Mouse (Mus musculus) NIH3T3 (cell line): ENCODE measurements around the gene Ccdc124.

Experiments used
- DNase-seq: peaks from one replicate; pipeline ENCODE4 v3.0.0-alpha.2; 2012; ENCODE audit warnings: low read depth

Ccdc124 gene

DNA sequence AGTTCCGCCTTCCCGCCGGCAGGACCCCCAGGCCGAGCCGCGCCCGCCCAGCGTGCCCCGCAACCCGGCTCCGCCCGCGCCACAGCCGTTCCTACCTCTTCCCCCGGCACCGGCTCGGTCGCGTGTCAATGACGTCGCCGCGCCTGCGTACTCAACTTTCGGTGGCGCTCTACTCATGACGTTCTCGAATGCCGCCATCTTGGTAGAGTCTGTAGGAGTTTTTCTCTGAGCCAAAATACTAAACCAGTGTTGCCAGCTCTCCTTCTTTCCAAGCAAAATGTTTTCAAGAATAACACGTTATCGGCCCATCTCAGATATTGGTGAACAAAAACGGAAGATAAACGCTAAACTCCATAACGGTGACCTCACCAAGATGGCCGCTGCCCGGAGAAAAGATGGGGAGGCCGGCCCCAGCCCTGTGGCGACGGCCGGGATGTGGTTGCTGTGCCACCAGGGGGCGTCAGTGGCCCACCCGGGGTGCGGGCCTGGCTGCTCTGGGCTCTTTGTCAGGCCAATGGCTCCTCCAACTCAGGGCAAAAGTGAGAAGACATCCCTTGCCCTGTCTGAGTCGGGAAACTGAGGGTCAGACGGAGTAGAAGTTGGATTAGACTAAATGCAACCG is at the start of gene Ccdc124:
Ccdc124 (minus strand) TSS at position 572 of the 622 bp plus-strand sequence.
- DNase-seq: peak; percentile 97

DNA sequence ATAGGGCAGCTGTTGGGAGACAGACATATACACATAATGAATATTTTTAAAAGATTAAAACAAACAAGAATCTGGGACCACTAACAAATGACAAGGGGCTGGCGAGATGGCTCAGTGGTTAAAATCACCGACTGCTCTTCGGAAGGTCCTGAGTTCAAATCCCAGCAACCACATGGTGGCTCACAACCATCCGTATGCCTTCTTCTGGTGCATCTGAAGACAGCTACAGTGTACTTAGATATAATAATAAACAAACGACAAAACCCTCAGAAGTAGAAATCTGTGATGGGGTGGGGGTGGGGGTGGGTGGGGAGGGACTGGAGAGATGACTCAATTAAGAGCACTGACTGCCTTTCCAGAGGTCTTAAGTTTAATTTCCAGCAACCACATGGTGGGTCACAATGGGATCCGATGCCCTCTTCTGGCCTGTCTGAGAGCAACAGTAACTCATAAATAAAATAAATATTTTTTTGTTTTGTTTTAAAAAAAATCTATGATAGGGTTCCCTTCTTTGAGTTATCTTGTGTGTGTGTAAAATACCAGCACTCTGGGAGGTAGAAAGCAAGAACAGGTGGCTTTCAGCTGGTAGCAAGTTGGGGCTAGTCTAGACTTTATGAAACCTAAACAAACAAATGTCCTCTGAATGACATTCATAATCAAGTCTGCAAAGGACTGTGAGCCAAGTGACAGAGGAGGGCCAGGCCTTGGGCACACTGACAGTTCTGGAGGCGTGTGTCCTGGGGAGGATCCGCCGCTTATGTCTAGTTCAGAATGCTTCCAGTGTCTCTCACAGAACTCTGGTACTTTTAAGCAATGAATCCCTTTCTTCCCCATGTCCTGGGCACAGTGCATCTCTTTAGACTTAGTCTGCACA is 46.6 kb upstream of the Ccdc124 start:
- peak; percentile 54 for DNase-seq

GRCm38 (mm10) chr8:70914704-70915103 is 41.0 kb upstream of the Ccdc124 start:
- DNase-seq: no peak

GRCm38 (mm10) chr8:70913523-70913922 is 39.8 kb upstream of the Ccdc124 start:
- DNase-seq: no peak

- no peak for DNase-seq
Observed at GRCm38 (mm10) chr8:70912955-70913354, 39.2 kb upstream of the Ccdc124 start.

DNA sequence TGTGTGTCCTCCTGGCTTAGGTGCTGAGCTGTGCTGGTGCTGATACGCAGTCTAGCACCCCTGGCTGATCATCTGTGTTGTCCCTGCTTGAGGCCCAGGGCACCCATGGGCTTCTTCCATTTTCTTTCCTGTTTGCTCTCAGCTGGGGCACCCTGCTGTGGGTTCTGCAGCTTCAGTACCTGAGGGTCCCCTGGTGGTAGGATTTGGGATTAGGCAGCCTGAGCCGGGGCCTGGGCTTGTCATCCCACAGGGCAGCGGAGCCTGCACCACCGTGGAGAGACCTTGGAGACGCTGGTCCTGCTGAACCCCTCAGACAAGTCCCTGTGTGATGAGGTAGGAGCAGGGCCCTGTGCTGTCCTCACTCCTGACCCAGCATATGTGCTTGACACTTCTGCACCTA is 37.9 kb upstream of the Ccdc124 start:
- DNase-seq: peak; percentile 46

DNA sequence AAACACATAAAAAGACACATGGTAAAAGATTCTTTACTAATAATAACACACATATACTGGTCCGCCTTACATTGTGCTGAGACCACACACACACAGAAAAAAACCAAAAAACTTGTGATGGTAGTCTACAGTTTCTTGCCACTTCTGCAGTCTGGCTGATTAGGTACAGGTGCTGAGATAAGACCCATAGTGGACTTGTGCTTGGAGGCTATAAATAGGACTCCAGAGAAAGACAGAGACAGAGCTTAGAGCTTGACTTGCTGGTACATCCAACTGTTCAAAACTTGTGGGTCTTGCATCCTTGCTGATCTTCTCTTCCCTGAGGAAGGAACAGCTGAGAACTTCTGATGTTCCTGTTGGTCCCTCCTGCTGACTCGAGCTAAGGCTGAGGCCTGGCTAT is 33.8 kb upstream of the Ccdc124 start:
- no peak for DNase-seq

- peak; percentile 90 for DNase-seq
Observed at GRCm38 (mm10) chr8:70905831-70906736, 32.3 kb upstream of the Ccdc124 start, which contains the start of gene Map1s. Map1s (plus strand) TSS chr8:70905932.

- DNase-seq: no peak
Observed at GRCm38 (mm10) chr8:70905463-70905830, 31.7 kb upstream of the Ccdc124 start.

DNA sequence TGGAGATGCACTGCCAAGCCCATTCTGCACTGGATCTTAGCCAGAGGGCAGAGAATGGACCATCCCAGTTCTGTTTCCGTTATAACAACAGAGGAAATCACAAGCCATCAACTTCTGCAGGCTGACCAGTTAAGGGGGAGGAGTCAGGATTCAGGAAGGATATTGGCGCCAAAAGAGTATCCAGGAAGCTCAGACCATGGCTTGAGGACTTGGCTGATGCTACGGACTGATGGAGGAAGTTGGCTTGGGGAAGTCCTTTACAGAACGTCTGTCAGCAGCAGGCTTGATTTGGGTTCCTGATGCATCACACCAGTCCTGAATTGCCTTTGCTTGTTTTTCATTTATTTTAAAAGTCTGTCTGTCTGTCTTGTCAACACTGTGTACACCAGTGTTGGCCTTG is 30.8 kb upstream of the Ccdc124 start:
- DNase-seq: peak; percentile 65

DNA sequence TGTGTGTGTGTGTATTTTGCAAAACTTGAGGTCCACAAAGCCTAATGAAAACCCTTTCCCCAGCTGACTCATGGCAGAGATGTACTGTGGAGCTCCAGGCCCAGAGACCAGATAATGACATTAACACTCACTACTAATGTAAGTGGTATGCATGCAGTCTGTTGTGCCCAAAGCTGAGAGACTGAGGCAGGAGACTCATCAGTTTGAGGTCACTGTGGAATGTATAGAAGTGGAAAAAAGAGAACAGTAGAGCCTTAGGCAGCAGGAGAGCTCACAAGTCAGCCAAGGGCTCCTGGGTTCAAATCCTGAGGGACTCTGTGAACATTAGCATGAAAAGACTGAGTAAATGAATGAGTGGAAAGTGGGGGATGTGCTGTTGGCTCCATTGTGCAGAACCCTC is 29.8 kb upstream of the Ccdc124 start:
- DNase-seq: peak; percentile 82

- peak; percentile 88 for DNase-seq
Observed at GRCm38 (mm10) chr8:70903112-70903511, 29.4 kb upstream of the Ccdc124 start.

- DNase-seq: peak; percentile 64
Observed at GRCm38 (mm10) chr8:70902211-70902610, 28.5 kb upstream of the Ccdc124 start.

DNA sequence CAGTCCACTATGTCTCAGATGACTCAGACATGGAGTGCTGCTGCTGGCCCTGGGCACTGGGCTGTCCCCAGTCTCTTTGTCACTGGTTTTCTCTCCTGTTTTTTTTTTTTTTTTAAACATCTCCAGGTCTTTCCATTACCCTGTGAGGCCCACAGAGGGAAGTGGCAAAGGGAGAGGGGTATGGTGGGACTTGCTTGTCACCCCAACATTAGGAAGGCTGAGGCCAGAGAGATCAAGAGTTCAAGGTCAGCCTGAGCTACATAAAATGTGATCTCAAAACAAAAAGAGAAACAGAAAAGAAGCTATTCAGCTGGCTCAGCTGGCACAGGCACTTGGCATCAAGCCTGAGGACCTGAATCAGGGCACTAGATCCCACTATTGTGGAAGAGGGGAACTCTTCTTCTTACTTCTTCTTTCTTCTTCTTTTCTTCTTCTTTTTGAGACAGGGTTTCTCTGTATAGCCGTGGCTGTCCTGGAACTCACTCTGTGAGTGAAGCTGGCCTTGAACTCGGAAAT is 27.2 kb upstream of the Ccdc124 start:
- no peak for DNase-seq

DNA sequence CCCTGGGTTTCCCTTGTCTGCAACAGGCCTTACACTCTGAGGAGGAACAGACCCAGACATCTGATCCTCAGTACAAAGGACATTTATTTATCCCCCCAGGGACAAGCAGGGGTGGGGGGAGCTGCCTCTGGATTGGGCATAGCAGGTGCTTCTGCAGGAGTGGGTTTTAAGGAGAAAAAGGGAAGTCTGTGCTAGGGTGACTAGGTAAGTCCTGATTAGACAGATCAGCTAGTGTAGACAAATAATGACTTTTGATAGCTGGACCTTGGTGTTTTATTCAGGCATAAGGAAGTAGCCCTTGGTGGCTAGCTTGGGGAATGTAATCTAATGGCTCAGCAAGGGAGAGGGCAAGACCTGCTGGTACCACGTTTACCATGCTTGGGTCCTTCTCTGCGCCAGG is 25.5 kb upstream of the Ccdc124 start:
- DNase-seq: no peak

DNA sequence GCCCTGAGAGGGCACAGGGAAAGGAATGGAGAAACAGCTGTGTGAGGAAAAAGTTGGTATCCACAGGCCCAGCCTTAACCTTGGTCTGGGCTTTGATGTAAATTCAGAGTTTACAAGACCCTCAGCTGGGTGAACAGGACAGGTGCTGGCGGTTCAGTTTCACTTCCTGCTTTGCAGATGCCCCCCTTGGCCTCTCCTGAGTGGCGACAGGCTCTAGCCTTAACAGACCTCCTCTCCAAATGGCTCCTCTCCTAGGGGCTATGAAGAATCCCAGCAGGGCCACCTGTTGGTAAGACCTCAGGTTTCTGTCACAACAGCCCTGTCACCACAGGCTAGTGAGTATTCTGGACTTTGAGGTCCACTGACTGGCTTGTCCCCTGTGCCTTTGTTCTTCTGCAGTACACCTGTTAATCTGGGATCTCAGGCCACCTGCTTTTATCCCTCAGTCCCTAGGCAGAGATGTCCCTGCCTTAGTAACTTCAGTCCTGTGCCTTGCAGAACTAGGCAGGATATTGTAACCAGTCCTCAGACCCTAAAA is 25.0 kb upstream of the Ccdc124 start:
- no peak for DNase-seq

DNA sequence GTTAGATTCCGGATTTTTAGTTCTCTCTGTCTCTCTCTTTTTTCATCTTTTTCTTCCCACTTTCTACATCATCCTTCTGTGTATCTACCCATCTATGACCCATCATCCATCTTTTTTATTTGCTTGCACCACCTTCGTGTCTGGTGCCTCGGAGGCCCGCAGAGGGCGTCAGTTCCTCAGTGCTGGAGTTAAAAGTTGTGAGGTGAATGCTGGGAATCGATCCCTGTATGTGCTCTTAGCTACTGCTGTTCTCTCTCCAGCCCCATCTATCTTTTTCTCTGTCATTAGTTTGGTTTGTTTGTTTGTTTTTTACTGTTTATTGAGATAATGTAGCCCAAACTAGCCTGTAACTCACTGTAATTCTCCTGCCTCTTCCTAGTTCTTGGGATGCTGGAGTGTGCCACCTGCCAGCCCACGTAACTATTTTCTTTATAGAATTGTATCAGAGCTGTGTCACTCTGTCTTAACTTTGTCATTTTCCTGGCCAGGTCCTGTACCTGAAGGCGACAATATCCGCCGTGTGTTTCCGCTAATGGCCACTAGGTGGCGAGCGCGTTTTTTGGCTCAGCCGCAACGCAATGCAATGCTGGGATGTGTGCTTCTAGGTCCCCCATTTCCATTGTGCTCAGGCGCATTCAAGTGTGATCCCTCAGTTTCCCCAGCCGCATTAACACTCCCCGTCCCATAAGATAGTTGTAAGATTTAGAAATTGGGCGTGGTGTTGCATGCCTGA is 24.1 kb upstream of the Ccdc124 start:
- peak; percentile 87 for DNase-seq

DNA sequence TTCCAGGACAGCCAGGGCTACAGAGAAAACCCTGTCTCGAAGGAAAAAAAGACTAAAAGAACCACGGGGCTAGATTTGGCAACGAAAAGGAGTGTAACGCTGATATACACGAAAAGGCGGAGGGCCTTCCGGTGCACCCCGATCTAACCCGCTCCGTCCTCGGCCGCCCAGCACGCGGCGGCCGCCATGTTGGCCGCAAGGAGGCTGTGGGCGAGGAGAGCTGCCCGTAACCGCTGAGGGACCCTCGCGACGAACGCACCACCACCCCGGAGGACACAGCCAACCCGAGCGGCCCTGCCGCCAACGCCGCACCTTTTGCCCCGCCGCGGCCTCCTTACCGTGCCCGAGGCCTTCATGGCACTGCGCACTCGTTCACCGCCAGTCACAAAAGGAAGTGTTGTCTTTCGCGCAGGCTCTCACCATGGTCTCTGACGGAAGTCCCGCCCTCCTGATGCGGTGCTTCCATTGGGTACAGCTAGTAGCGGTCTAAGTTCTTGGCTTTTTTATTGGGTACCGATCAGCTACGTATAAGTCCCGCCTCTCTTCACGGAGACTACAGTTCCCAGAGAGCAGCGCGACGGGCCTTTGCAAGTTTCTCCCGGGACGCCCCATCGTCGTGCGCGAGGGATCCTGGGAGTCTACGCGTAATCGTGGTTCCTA is 23.4 kb upstream of the Ccdc124 start, which contains the start of gene Rpl18a:
Rpl18a (minus strand) TSS at position 392 of the 660 bp plus-strand sequence.
- peak; percentile 98 for DNase-seq

DNA sequence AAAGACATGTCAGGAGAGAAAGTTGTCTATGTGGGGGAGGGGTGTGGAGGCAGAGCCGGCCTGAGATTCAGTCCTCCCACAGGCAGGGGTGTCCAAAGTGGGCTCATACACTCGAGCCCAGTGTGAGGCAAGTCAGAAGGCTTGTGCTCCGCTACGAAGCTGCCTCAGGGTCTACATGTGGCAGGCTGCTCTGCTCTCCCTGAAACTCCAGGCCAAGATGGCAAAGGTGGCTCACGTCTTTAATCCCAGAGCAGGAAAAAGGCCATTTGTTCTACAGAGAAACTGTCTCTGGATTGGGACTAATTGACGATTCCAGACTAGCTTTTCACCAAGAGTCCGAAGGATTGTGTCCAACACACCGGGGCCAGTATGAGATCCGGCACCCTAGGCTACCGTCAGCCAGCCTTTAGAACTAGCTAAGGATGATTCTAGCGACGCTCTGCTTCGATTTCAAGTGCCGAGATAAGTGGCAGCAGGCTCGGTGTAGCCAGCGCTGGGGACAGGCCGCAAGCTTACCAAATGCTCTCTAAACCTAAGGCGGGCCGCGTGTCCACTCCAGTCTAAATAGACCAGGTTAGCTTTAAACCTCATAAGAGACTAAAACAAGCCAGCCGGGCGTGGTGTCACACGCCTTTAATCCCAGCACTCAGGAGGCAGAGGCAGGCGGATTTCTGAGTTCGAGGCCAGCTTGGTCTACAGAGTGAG is 22.7 kb upstream of the Ccdc124 start:
- DNase-seq: peak; percentile 38
